Mouse (Mus musculus) ES-CJ7 (cell line): ENCODE results near the gene Mettl13.
A peak's percentile ranks its signal among the peaks of the same experiment; 100 is the strongest.

Experiments used
- DNase-seq: peaks from one replicate; pipeline ENCODE4 v3.0.0; 2011; ENCODE audit warnings: low read depth, low spot score

Gene Mettl13

DNA sequence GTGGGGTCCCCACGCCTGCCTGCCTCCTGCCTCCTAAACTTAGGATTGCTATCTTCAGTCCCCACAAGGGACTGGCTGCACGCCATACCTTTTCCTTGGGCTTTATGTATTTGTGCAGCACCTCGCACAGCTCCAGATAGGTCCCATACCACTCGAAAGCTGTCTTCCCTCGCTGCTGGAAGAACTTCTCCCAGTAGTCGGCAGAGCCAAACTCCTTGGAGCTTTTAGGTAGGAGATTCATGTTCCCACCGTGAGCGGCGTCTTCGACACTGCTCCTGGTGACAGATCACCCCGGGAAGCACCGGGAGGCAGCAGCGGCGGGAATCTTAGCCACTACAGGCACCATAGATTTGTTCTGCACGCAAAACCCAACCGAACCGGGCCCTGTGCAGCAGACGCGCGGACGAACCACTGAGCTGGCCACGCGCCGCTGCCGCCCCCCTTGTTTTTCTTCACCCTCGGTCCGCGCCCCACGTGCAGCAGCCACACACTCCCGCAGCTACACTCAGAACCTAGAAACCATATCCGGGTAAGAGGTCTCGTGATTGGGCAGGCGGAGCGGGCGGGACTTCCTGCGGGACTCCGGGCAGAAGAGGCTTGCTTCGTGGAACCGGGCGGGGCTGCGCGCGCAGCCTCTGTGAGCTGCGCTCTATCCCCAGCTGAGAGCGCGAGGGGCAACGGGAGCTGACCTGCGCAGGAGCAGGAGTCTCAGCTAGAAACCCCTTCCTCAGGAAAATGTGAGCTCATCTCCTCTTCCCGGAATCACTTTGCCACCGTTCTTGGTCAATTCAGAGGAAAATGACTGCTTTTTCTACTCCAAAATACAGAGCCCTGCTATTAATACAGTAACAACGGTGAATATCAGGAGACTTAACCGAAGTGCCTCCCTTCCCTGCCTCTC, at the start of gene Mettl13:
TSS of gene Mettl13 (minus strand) at position 536 of the 901 bp plus-strand sequence.
- DNase-seq: peak; percentile 98

DNA sequence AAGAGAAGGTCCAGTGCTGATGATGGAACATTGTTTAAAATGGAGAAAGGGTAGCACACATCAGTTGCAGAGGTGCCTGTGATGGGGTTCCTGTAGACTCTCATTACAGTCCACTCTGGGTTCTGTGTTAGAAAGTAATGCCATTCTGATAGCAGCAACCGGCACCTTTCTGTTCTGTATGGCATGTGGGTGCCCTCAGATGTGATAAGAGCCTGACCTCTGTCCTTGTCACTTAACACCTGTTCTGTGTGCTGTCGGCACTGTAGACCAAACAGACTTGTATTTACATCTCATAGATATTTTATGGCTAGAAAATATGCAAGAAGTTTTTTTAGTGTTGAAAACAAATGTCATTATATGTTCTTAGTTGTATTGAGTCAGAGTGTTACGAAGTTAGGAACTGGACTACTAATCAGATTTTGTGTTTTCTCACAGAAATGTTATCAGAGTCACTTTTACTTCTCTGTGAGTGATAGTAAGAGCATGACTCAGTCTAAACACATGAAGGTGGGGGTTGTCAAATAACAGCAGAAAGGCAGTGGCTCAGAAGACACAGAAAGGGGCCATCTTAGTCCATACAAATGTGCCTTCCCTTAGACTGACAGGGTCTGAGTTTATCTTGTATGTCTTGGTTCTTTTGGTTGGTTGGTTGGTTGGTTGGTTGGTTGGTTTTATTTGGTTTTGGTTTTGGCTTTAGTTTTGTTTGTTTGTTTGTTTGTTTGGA, 49.2 kb upstream of the Mettl13 start:
- DNase-seq: no peak

DNA sequence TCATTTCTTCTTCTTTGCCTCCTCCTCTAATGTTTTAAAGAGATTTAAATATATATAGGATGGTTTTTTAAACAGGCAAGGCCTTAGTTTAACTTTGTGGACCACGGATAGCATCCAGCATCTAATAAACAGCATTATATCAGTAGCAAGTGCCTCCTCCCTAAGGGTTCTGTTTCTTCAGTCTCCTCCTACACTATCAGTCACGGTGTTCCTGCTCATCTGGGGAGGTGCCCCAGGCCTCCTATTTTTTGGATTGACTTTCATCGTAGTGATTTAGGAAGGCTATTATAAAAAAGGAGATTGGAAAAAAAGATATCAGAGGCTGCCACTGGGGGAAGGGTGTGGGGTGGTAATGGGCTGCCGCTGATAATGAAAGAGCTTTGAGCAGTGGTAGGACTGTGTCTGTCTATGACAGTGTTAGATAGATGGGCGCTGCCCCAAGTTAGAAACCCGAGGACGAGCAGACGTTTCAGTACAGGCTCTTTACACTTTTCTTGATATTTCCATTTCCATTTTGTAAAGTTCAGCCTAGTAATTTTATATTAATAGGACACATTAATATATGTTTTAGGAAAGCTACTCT, 42.2 kb upstream of the Mettl13 start:
- no peak for DNase-seq

DNA sequence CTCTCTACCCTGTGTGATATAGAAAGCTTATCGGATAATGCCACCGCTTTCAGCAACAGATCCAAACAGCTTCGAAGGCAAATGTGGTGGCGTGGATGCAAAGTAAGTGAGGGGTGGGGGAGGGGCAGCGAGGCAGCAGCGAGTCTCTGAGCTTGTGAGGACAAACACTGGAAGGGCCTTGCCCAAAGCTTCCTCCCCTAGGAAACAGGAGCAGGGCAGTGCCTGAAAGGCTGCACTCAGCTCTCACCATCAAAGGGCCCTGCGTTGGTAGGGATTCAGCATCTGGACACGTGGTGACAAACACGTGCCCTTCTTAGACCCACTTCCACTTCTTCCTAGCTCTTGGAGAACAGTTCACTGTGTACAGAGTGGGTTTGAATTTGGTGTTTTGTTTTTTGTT, 41.1 kb upstream of the Mettl13 start:
- peak; percentile 89 for DNase-seq

DNA sequence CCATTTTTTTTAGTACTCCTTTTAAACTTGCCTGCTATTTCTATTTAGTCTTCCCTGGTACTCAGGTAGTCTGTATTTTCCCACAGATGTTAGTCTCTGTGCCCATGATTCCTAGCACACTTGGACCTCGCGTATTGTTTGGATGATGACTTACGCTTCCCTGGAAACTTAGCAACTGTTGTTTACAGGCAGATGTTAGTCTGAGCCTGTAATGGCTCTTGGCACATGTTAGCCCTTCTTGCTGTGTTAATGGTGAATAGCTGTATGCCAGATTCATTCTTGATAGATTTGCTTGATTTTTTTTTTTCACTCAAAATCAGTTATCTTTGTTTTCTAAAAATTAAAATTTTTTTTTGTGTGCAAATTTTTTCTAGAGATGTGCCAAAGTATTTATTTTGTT, 40.3 kb upstream of the Mettl13 start:
- no peak for DNase-seq

DNA sequence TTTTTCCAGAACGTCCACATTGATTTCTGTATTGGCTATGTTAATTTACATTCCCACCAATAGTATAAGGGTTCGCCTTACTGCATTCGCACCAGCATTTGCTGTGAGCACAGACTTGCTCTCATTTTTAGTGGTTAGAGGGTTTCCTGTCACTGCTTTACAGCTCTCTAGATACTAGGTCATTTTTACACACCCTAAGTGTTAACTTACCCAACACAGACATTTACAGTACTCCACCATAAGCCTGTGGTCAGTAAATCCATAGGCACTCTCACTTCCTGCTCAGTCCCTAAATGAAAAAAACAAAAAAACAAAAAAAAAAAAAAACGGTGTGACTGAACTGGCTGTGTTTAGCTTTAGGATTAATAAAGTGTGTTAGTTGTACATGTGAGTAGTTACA, 37.9 kb upstream of the Mettl13 start:
- DNase-seq: no peak

DNA sequence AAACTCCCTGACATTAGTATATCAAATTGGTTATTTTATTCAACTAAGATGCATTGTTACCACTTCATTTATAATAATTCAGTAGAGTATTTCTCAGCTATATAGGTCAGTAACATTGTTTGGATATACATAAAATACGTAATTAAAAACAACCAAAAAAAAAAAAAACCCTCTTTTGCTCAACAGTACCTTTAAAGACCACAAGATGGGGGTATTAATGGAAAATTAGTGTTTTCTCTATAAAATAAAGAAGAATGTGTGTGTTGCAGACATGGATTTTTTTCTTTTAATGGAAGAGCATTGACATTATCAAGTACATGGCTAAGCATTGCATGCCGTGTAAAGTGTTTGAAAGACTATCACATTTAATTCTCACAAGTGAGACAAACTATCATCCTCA, 34.5 kb upstream of the Mettl13 start:
- DNase-seq: no peak

DNA sequence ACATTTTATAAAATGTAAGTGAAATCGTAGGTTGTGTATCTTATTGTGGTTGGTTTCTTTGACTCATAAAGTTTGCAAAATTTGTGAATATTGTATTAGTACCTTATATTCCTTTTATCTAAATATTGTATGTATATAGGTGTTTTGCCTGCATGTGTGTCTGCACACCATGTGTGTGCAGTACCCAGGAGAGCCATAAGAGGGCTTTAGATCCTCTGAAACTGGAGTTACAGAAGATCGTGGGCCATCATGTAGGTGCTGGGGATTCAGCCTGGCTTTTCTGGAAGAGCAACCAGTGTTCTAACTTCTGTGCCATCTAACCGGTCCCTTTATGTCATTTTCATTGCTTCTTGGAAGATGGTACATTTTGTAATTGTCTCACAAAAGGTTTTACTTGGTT, 26.7 kb upstream of the Mettl13 start:
- peak; percentile 62 for DNase-seq

DNA sequence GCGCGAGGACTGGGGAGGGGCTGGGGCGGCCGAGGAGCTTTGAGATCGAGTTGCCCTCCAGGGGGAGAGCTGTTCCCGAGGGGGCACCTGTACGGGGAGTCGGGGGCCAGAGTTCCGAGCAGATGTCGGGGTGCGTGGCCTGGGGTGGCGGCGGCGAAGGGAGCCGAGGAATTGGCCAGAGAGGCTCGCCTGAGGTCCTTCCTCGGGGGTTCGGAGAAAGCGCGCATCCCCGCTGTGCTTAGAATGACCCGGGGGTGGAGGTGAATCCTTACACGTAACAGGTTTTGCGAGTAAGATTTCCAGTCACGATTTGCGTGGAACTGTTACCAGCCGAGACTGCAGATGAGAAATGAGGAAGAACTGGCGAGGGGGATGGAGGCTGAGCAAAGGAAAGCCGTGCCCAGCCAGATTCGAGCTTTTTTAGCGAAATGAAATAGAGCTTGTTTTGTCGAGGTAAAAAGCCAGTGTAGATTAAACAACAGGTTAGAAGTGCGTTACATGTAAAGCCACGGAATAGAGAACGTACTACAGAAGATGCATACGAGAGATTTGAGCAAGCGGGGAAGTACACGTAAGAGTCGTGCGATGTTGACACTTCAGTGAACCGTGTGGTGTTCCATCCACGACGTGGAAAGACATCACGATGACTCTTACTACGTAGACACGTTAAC, 22.7 kb upstream of the Mettl13 start:
- DNase-seq: peak; percentile 41

DNA sequence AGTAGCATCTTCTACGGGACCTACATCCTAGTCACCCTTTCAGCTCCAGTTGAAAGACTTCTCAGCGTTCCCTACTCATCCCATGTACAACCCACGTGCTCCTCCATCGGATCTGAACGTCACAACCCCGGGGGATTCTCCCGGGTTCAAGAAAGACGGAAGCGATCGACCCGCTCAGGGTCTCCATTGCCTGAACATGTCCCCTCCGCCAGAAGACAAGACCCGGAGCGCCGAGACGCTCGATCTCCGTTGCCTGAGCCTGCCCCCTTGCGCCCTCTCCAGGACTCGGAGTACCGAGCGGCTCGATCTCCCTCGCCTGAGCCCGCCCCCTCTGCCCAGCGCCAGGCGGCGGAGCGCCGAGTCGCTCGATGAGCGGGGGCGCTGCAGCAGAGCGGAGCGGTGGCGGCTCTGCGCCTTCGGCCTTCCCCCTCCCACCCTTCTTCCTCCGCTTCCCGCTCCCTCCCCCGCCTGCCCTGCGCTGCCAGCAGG, 22.0 kb upstream of the Mettl13 start, which contains the start of gene Vamp4:
TSS of gene Vamp4 (plus strand) at position 256 of the 489 bp plus-strand sequence.
- DNase-seq: peak; percentile 98

DNA sequence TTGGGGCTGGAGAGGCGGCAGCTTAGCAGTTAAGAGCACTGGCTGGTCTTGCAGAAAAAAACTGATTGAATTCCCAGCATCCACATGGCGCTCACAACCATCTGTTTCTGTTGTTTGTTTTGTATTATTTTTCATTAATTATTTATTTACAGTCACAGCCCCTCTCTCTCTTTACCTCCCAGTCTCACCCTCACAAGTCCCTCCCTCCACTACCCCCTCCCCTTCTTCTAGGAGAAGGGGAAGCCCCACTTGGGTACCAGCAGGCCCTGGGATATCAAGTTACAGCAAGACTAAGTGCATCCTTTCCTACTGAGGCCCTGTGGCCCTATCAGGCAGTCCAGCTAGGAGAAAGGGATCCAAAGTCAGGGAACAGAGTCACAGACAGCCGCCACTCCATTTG, 19.0 kb upstream of the Mettl13 start:
- DNase-seq: no peak

DNA sequence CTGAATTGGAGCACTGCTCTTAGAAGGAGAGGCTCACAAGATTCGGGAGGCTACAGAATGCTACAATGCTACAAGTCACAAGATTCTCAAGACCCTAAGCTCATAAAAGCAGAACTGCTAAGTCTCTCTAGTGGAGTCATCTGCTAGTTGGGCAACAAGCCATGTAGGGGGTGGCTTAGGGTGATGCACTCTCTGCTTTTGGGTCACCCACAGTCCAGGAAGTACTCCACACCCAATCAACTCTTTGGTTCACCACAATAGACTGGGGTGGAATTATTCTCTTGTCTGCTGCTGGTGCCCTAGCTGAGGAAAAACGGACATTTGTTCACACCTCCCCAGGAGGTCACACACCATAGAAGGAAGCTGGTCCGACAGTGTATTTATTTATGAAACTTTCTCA, 16.6 kb upstream of the Mettl13 start:
- DNase-seq: no peak

DNA sequence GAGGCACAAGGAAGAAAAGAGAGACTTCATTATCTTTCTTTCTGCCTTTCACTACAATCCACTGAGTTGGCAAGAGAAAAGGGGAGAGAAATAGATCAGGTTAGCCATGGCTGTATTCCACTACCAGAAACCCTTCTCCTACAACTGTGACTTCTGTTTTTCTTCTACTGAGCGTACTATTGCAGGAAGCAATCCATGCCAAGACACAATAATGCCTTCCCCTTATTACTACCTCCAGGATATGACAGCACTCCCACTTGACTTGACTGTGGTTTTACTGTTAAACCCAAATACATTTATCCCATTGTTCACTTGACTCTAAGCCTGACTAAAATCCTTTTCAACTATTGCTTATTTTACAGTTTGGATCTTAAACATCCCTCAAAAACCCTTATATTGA, 14.9 kb upstream of the Mettl13 start:
- no peak for DNase-seq

DNA sequence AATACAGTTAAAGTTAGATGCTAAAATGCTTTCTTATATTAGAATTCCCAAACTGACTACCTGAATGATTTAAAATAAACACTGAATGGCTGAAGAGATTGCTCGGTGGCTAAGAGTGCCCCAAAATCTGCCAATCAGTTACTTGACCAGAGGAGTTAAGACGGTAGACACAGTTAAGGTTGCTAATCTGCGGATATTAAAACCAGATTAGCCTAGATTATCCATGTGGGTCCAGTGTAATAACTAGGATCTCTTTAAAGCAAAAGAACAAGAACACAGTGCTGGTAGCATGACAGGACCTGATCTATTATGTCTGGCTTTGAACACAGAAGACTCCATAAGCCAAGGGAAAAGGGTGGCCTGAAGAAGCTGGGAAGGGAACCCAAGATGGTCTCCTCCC, 5.8 kb upstream of the Mettl13 start:
- no peak for DNase-seq

DNA sequence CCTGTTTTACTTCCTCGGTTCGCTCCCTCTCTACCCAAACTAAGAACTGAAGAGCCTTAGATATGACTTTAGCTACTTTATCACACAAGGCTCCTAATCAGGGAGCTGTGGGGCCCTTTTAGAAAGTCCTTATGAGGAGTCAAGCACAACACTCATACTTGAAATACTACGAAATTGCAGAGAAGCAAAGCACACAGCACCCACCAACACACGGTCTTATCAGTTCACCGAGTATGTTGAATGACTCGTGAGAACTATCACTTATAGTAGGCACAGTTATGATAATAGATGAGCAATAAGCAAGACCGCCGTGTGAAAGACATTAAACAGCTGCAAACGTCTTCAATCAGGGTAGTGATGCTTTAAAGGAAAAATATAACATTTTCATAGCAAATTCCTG, 4.6 kb upstream of the Mettl13 start:
- no peak for DNase-seq

DNA sequence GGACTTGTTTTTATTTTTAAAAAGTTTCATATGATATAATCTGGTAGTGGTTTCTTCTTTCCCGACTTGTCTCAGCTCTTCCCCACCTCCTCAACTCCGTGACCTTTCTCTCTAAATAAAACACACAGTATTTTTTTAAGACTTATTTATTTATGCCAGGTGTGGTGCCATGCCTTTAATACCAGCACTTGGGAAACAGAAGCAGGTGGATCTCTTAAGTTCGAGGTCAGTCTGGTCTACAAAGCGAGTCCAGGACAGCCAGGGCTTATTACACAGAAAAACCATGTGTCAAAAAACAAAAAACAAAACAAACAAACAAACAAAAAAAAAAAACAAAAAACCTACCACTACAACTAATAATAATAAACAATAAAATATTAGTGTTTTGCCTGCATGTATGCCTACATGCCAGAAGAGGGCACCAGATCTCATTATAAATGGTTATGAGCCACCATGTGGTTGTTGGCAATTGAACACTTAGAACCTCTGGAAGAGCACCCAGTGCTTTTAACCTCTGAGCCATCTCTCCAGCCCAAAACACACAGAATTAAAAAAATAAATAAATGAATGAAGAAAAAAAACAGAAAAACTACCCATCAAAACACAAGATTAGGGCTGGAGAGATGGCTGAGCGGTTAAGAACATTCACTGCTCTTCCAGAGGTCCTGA, 1.4 kb upstream of the Mettl13 start:
- peak; percentile 80 for DNase-seq

DNA sequence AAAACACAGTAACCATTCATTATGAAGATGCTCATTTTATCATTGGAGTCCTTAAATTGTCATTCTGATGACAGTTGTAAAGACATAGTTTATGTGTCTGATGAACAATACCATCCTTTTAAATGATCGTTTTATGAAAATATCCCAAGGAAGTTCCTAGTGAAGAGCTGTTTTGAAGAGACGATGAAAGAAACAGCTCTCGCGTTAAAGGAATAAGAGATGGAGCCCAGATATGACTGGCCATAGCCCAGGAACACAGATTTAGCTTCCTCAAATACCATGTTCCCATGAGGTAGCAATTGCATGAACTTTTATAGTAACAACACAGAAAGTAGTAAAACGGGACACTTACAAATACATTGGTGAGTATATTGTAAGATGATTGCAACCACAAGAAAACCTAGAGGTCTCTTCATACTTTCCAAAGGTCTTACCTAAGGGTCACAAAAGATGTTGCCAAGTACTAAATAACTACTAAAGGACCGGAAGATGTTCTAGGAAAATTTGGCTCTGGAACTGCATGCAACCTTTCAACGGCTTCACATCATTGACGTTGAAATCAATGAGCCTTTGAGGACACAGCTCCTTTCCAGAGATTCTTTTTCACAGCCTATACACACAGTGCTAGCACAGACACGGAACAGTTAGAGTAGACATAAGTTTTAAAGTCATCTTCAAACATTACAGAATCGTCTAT, 714 bp upstream of the Mettl13 start:
- DNase-seq: no peak

DNA sequence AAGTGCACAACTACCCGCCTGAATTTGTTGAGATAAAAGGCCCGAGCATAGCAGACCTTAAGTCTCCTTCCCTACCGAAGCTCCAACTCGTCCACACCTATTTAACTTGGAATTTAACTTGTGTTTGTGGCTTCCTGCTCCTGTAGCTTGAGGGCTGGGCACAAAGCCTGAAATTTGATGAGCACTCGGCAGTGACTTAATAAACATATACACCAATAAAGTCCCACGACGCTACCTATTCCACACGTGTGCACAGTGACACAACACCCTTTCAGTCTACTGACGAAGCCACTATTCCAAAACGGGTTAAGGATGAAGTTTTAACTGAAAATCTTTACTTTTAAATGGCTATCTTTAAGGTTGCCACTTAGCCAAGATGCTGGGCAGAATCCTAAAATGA, 744 bp downstream of the Mettl13 start:
- DNase-seq: no peak

DNA sequence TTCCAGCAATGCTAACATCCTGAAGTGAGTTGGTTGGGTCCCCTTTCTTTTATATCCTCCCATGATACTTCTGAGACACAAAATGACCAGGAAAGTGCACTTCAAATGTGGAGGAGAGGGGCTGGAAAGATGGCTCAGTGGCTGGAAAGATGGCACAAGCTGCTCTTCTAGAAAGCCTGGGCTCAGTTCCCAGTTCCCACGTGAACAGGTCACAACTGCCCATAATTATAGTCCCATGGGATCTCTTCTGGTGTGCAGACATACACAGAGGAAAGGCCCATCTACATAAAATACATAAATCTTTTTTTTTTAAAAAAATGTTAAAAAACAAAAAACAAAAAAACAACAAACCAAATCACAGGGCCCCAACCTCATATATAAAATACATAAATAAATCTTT, 5.1 kb downstream of the Mettl13 start:
- no peak for DNase-seq

DNA sequence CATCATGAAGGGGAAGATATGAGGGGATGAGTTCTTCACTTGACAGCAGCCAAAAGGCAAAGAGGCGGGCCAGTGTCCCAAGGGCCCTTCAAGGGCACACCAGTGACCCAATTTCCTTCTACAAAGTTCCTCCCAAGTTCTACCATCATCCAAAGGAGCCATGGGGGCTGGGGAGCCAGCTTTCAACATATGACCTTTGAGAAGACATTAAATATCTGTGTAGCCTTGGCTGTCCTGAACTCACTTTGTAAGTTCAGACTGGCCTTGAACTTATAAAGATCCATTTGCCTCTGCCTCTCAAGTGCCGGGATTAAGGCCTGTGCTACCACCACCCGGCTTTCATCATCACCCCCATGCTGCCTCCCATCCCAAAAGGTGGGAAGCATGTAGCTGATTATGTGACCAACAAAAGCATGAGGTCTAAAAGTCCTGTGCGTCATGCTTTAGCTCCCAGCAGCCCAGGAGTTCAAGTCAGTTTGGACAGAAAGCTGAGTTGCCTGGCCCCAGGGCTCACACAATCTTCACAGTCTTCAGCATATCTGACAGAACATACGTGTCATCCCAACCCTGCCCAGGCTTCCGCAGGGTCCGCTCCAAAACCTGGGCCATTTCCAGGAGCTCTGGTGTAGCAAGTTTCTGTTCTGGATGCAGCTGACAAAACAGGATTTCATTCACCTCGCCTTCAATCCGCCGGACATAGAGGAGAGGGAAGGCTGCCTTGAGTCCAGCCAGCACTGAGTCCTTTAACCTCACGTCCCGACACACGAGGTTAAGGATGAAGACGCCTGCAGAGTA, 14.4 kb downstream of the Mettl13 start:
- no peak for DNase-seq
